Mouse (Mus musculus) testis, adult 2 months (tissue): ENCODE results near the gene Rhbdd2. TPM values are rescaled to one million over a fixed set of nuclear protein-coding genes. Genes with fewer than 3 reads are reported as not detected.
"Not testable (repeated sequence)": the region's sequence is repeated elsewhere in the genome, so short reads cannot be mapped to it uniquely, and the experiment has no call there.

Experiments
- H3K27ac ChIP-seq: fragments of 200-500 bp; 2 replicates; pipeline ENCODE4 v1.5.1; 2012; ENCODE audit warnings: low read depth, low read length; ENCODE audit not compliant: control insufficient read depth, insufficient read depth
- H3K27me3 ChIP-seq: fragments of 200-500 bp; 2 replicates; pipeline ENCODE4 v1.6.1; 2012; ENCODE audit warnings: mild to moderate bottlenecking, low read length, moderate library complexity; ENCODE audit not compliant: control insufficient read depth, insufficient read depth
- H3K36me3 ChIP-seq: fragments of 200-500 bp; 2 replicates; pipeline ENCODE4 v1.6.1; 2012; ENCODE audit warnings: mild to moderate bottlenecking, low read length; ENCODE audit not compliant: control insufficient read depth, insufficient read depth
- H3K4me1 ChIP-seq: fragments of 200-500 bp; 2 replicates; pipeline ENCODE4 v1.6.1; 2012; ENCODE audit warnings: low read length; ENCODE audit not compliant: control insufficient read depth, insufficient read depth
- H3K4me3 ChIP-seq: fragments of 200-500 bp; 2 replicates; pipeline ENCODE4 v1.5.1; 2012; ENCODE audit warnings: low read depth, mild to moderate bottlenecking, low read length, moderate library complexity, mixed read lengths; ENCODE audit not compliant: control insufficient read depth
- CTCF ChIP-seq: fragments of 200-500 bp; IDR thresholded peaks from 2 replicates; pipeline ENCODE4 v1.5.1; 2012; ENCODE audit warnings: low read depth, mild to moderate bottlenecking, inconsistent platforms, low read length, moderate library complexity; ENCODE audit not compliant: control insufficient read depth, insufficient read depth, insufficient replicate concordance
- POLR2A ChIP-seq: fragments of 200-500 bp; IDR thresholded peaks from 2 replicates; pipeline ENCODE4 v1.6.1; 2012; ENCODE audit warnings: low read depth, mild to moderate bottlenecking, inconsistent platforms, low read length, moderate library complexity; ENCODE audit not compliant: control insufficient read depth
- polyA plus RNA-seq: library from polyadenylated mRNA; depleted of rRNA; stranded (reverse); fragments of >200 nt; gene quantifications from 2 replicates; pipeline ENCODE4 v1.2.3, GENCODE M21; 2012; rRNA removed

The Rhbdd2 gene
- polyA plus RNA-seq = 53.7 and 64.0 TPM in 2 replicates

DNA sequence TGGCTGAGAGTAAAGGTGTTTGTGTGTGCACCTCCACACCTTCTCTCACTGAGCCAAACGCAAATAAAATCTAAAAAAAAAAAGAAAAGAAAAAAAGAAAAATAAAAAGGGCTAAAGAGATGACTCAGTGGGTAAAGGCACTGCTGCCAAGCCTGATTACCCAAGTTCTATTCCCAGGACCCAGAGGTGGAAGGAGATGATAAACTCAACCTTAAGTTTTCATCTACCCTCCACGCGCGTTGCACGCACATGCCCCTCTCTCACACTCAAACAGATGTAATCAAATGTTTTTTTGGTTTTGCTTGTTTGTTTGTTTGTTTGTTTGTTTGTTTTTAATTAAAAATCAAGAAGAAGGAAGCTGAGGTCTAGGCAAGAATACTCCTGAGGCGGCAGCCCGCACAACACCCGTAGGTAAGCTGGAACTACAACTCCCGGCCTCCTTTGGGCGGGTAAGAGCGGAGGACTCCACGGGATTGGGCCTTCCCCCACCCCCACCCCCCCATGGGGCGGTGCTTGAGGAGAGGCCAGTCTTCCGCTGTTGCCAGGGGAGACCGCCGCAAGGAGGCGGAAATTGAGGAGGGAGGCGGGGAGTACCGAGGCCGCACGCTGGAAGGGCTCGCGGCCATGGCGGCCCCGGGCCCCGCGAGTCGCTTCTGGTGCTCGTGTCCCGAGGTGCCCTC is at the start of gene Rhbdd2:
Gene Rhbdd2, plus strand, starts transcription at position 502 of the 680 bp plus-strand sequence.
- no peaks in the 10 kb centered on the region; the same call in 1 of the 2 replicates for H3K36me3 ChIP-seq
- H3K4me3 ChIP-seq = peak within 1 kb of the TSS; percentile 97
- no peak for TF ChIP-seq CTCF
- TF ChIP-seq POLR2A = peak; percentile 91
- no peaks in the 10 kb centered on the region for H3K27me3 ChIP-seq
- peak within 1 kb of the TSS; percentile 81 for H3K27ac ChIP-seq
- H3K4me1 ChIP-seq = peaks cover 3% of the 10 kb centered on the region; the same call in 1 of the 2 replicates

- H3K4me3 ChIP-seq = no peak overlapping the region
- TF ChIP-seq POLR2A (no peak), CTCF (no peak)
- H3K4me1 ChIP-seq = no peaks in the 10 kb centered on the region
- H3K27me3 ChIP-seq = no peaks in the 10 kb centered on the region
- no peaks in the 10 kb centered on the region for H3K36me3 ChIP-seq
- H3K27ac ChIP-seq = no peak overlapping the region
Observed at GRCm38 (mm10) chr5:135585691-135586090, 46.7 kb upstream of the Rhbdd2 start.

- TF ChIP-seq CTCF = no peak
- TF ChIP-seq POLR2A = no peak
- Histone ChIP-seq H3K27me3 (no peaks in the 10 kb centered on the region), H3K27ac (no peak overlapping the region), H3K36me3 (no peaks in the 10 kb centered on the region), H3K4me3 (no peak overlapping the region), H3K4me1 (no peaks in the 10 kb centered on the region)
Observed at GRCm38 (mm10) chr5:135587764-135588163, 44.7 kb upstream of the Rhbdd2 start.

GRCm38 (mm10) chr5:135589996-135590784 is 42.2 kb upstream of the Rhbdd2 start:
- Histone ChIP-seq H3K27me3 (no peaks in the 10 kb centered on the region), H3K36me3 (no peaks in the 10 kb centered on the region), H3K27ac (no peak overlapping the region), H3K4me1 (no peaks in the 10 kb centered on the region), H3K4me3 (no peak overlapping the region)
- no peak for TF ChIP-seq CTCF
- no peak for TF ChIP-seq POLR2A

DNA sequence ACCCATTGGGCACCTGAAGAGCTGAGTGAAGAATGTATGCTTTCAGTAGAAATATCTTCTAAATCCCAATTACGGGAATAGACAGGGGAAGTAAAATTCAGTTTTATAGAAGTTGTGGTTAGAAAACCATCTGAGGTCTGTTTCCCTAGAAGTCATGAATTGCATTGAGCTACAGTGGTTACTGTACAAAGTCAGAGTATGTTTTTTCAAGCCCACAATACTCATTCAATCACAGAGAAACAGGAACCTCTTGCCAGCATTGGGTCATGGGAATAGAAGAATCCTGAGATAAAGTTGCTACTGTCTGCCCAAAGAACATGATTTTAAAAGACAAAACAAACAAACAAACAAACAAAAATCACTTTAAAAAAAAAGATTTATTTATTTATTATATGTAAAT is 27.8 kb upstream of the Rhbdd2 start:
- H3K27me3 ChIP-seq, H3K4me3 ChIP-seq, H3K36me3 ChIP-seq, H3K27ac ChIP-seq, H3K4me1 ChIP-seq: not testable (repeated sequence)

DNA sequence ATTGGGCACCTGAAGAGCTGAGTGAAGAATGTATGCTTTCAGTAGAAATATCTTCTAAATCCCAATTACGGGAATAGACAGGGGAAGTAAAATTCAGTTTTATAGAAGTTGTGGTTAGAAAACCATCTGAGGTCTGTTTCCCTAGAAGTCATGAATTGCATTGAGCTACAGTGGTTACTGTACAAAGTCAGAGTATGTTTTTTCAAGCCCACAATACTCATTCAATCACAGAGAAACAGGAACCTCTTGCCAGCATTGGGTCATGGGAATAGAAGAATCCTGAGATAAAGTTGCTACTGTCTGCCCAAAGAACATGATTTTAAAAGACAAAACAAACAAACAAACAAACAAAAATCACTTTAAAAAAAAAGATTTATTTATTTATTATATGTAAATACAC is 25.7 kb upstream of the Rhbdd2 start:
- H3K4me3 ChIP-seq, H3K4me1 ChIP-seq, H3K27ac ChIP-seq, H3K36me3 ChIP-seq, H3K27me3 ChIP-seq: not testable (repeated sequence)

GRCm38 (mm10) chr5:135607581-135607980 is 24.8 kb upstream of the Rhbdd2 start:
- TF ChIP-seq POLR2A (no peak), CTCF (no peak)
- no peaks in the 10 kb centered on the region for H3K36me3 ChIP-seq
- H3K27ac ChIP-seq = no peak overlapping the region
- H3K27me3 ChIP-seq = no peaks in the 10 kb centered on the region
- H3K4me1 ChIP-seq = no peaks in the 10 kb centered on the region
- H3K4me3 ChIP-seq = no peak overlapping the region

DNA sequence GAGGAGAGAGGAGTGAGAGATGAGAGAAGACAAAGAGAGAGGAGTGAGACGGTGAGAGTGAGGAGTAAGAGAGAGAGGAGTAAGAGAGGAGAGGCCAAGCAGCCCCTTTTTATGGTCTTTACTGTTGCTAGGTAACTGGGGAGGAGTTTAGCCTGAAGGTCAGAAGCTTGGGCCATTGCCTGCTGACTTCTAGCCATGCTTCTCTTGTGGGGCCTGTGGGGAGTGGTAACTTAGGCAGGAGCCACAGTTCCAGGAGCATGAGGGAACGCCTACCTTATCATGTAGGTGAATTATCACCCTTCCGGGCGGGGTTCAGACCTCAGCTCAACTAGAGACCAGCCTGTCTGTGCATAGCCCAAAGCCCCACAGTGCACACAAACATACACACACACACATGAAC is 22.6 kb upstream of the Rhbdd2 start:
- H3K4me1 ChIP-seq = no peaks in the 10 kb centered on the region
- no peak overlapping the region for H3K4me3 ChIP-seq
- H3K27me3 ChIP-seq = no peaks in the 10 kb centered on the region
- TF ChIP-seq POLR2A (no peak), CTCF (no peak)
- no peaks in the 10 kb centered on the region for H3K36me3 ChIP-seq
- H3K27ac ChIP-seq = no peak overlapping the region

DNA sequence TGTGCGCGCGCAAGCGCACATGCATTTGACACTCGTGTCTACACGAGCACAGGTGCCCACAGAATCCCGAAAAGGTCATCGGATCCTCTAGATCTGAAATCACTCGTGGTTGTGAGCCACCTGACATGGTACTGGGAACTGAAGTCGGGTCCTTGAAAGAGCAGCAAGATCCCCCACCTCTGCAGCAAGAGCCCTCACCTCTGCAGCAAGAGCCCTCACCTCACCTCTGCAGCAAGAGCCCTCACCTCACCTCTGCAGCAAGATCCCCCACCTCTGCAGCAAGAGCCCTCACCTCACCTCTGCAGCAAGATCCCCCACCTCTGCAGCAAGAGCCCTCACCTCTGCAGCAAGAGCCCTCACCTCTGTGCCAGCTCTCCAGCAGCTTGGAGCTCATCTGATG is 12.7 kb upstream of the Rhbdd2 start:
- H3K36me3 ChIP-seq = not testable (repeated sequence)

More for the DNA sequence above, 12.7 kb upstream of the Rhbdd2 start:
- not testable (repeated sequence) for H3K27ac ChIP-seq, H3K4me1 ChIP-seq, H3K27me3 ChIP-seq, H3K4me3 ChIP-seq
